Mouse (Mus musculus) layer of hippocampus, adult 2 months (tissue): ENCODE results near the gene Clasp2. TPM values are rescaled to one million over a fixed set of nuclear protein-coding genes. Genes with fewer than 3 reads are reported as not detected.

Experiments
- DNase-seq, 2 experiments: peaks; one replicate each; pipeline ENCODE4 v3.0.0; 2022; ENCODE audit warnings: low spot score in 2 of 2
- H3K27ac ChIP-seq: fragments of 200-600 bp; 2 replicates; pipeline ENCODE4 v1.8.1; 2022
- H3K4me3 ChIP-seq: fragments of 200-600 bp; 2 replicates; pipeline ENCODE4 v1.8.1; 2022; ENCODE audit warnings: mild to moderate bottlenecking
- CTCF ChIP-seq: fragments of 200-600 bp; conservative IDR thresholded peaks from 2 replicates; pipeline ENCODE4 v1.8.1; 2022; ENCODE audit warnings: antibody characterized with exemption, mild to moderate bottlenecking, moderate library complexity
- total RNA-seq, 2 experiments: library from RNA; stranded (reverse); gene quantifications; 2 replicates each; pipeline ENCODE4 v1.2.3; 2021

The Clasp2 gene
- total RNA-seq, 2 experiments from 2014 or later, result 199 to 202 TPM

GRCm38 (mm10) chr9:113811327-113811726 lies 70.1 kb downstream of the Clasp2 start:
- peak overlapping the region; percentile 97 for H3K27ac ChIP-seq
- H3K4me3 ChIP-seq, result peak overlapping the region; percentile 68
- TF ChIP-seq CTCF, result no peak
- DNase-seq, result no peak

GRCm38 (mm10) chr9:113811957-113812670 lies 70.8 kb downstream of the Clasp2 start:
- DNase-seq, result peak; percentile 70 to 87
- H3K27ac ChIP-seq, result peak overlapping the region; percentile 97
- TF ChIP-seq CTCF, result no peak
- peak overlapping the region; percentile 68 for H3K4me3 ChIP-seq

- Histone ChIP-seq H3K4me3 (peak overlapping the region; percentile 68), H3K27ac (peak overlapping the region; percentile 97)
- TF ChIP-seq CTCF, result no peak
- peak in 1 of 2 experiments; percentile 45 for DNase-seq
These were observed 71.4 kb downstream of the Clasp2 start for GRCm38 (mm10) chr9:113812671-113813001.

GRCm38 (mm10) chr9:113813086-113813485 lies 71.8 kb downstream of the Clasp2 start:
- Histone ChIP-seq H3K4me3 (peak overlapping the region; percentile 68), H3K27ac (peak overlapping the region; percentile 97)
- no peak for DNase-seq
- no peak for TF ChIP-seq CTCF

GRCm38 (mm10) chr9:113815836-113816235 lies 74.6 kb downstream of the Clasp2 start:
- H3K4me3 ChIP-seq, result no peak overlapping the region
- peak overlapping the region; percentile 14; the same call in 1 of the 2 replicates for H3K27ac ChIP-seq
- no peak for TF ChIP-seq CTCF
- no peak for DNase-seq

GRCm38 (mm10) chr9:113822150-113822549 lies 80.9 kb downstream of the Clasp2 start:
- Histone ChIP-seq H3K4me3 (no peak overlapping the region), H3K27ac (peak overlapping the region; percentile 25; the same call in 1 of the 2 replicates)
- DNase-seq, result no peak
- TF ChIP-seq CTCF, result peak; percentile 83

- Histone ChIP-seq H3K27ac (no peak overlapping the region; the same call in 1 of the 2 replicates), H3K4me3 (no peak overlapping the region)
- DNase-seq, result no peak
- TF ChIP-seq CTCF, result no peak
These were observed 87.4 kb downstream of the Clasp2 start for GRCm38 (mm10) chr9:113828719-113829118.

- DNase-seq, result no peak
- H3K4me3 ChIP-seq, result no peak overlapping the region
- H3K27ac ChIP-seq, result no peak overlapping the region
- no peak for TF ChIP-seq CTCF
These were observed 88.9 kb downstream of the Clasp2 start for GRCm38 (mm10) chr9:113830219-113830618.

GRCm38 (mm10) chr9:113833481-113833880 lies 92.2 kb downstream of the Clasp2 start:
- H3K27ac ChIP-seq, result no peak overlapping the region
- DNase-seq, result no peak
- H3K4me3 ChIP-seq, result no peak overlapping the region
- TF ChIP-seq CTCF, result no peak

GRCm38 (mm10) chr9:113837001-113837400 lies 95.7 kb downstream of the Clasp2 start:
- TF ChIP-seq CTCF, result no peak
- Histone ChIP-seq H3K27ac (no peak overlapping the region), H3K4me3 (no peak overlapping the region)
- no peak for DNase-seq

- no peak overlapping the region for H3K4me3 ChIP-seq
These were observed 96.2 kb downstream of the Clasp2 start for GRCm38 (mm10) chr9:113837461-113837860.

GRCm38 (mm10) chr9:113844029-113844428 lies 102.8 kb downstream of the Clasp2 start:
- no peak for TF ChIP-seq CTCF
- H3K4me3 ChIP-seq, result no peak overlapping the region
- DNase-seq, result no peak
- H3K27ac ChIP-seq, result no peak overlapping the region

More at GRCm38 (mm10) chr9:113837461-113837860, 96.2 kb downstream of the Clasp2 start:
- no peak for DNase-seq
- TF ChIP-seq CTCF, result no peak
- no peak overlapping the region for H3K27ac ChIP-seq

- DNase-seq, result no peak
- H3K4me3 ChIP-seq, result no peak overlapping the region
- TF ChIP-seq CTCF, result no peak
- H3K27ac ChIP-seq, result no peak overlapping the region
These were observed 114.2 kb downstream of the Clasp2 start for GRCm38 (mm10) chr9:113855441-113855840.

GRCm38 (mm10) chr9:113857281-113857928 lies 116.1 kb downstream of the Clasp2 start:
- Histone ChIP-seq H3K27ac (0 out of 2 replicates have a peak overlapping the region, but pooled peaks have one; percentile 4), H3K4me3 (no peak overlapping the region)
- DNase-seq, result no peak
- TF ChIP-seq CTCF, result no peak
